Comparison of ENCODE assay signal across 11 mouse cellular contexts in genomic region chr13:98871263-98871662, GRCm38 (mm10). TPM values are rescaled to one million over a fixed set of nuclear protein-coding genes. Genes with fewer than 3 reads are reported as not detected.
DNase-seq lines count a peak whose midpoint lies in the region; ATAC-seq and TF ChIP-seq lines count a peak whose summit lies in the region.
"Had no signal": no experiment of that assay in that cellular context is flagged by ENCODE, and none has a peak within 500 bp of the region (broad histone marks: within the 10 kb centered on the region; RNA-seq: fewer than 3 reads in every experiment).

No protein-coding gene starts in this region.

- 59% methylated on average over 1 of the region's 1 CpGs for WGBS in liver, embryonic 13.5 days (ENCODE audit: insufficient replicate concordance)
- 77% methylated on average over 1 of the region's 1 CpGs for WGBS in kidney, postnatal 0 days

- no peak for DNase-seq in liver, embryonic 13.5 days
- no peak for DNase-seq in liver
- peak; percentile 44 for DNase-seq in R1 (ENCODE audit: low read depth, low spot score)
- DNase-seq in kidney, postnatal 0 days (ENCODE audit: low spot score): no peak
- DNase-seq in left cerebral cortex, postnatal 25 days (ENCODE audit: low spot score in 2 of 2): no peak
- DNase-seq in thymus, postnatal 14 days: no peak
- DNase-seq: cerebellum, adult 8-10 months; heart, postnatal 36 days had no signal

- TF ChIP-seq CTCF in kidney, postnatal 0 days (IDR thresholded peaks at IDR 0.05; ENCODE audit: low read depth): no peak

- H3K27ac ChIP-seq in liver, embryonic 13.5 days: no peak overlapping the region; the same call in 1 of the 2 replicates
- 0 out of 2 replicates have a peak overlapping the region, but pooled peaks have one; percentile 42 for H3K27ac ChIP-seq in kidney, postnatal 0 days
- H3K27ac ChIP-seq: forebrain, embryonic 10.5 days had no signal

- H3K27me3 ChIP-seq in liver, embryonic 13.5 days: no peaks in the 10 kb centered on the region
- no peaks in the 10 kb centered on the region for H3K27me3 ChIP-seq in kidney, postnatal 0 days (ENCODE audit: insufficient read depth, low read length)

- ATAC-seq in liver, embryonic 13.5 days (ENCODE audit: low read depth): peak; percentile 49; the same call in 1 of the 2 replicates
- ATAC-seq in kidney, postnatal 0 days (replicated peaks; ENCODE audit: low FRiP score, low read depth): 0 out of 2 replicates have a peak, but pooled peaks have one; percentile 33
- peak; percentile 82 for ATAC-seq in megakaryocyte-erythroid progenitor cell, adult 5-6 weeks (replicated peaks; ENCODE audit: low FRiP score, low TSS enrichment, poor library complexity, severe bottlenecking)
- ATAC-seq: intestine, postnatal 0 days had no signal

- peaks cover 86% of the 10 kb centered on the region for H3K36me3 ChIP-seq in liver, embryonic 13.5 days
- peaks cover 67% of the 10 kb centered on the region for H3K36me3 ChIP-seq in kidney, postnatal 0 days (ENCODE audit: insufficient read depth, low read length)

- no peak overlapping the region for H3K4me3 ChIP-seq in liver, embryonic 13.5 days (replicated peaks)
- no peak overlapping the region for H3K4me3 ChIP-seq in kidney, postnatal 0 days (replicated peaks; ENCODE audit: low read depth, low read length)
- H3K4me3 ChIP-seq: forebrain, embryonic 10.5 days had no signal

- peaks cover 22% of the 10 kb centered on the region for H3K4me1 ChIP-seq in liver, embryonic 13.5 days (replicated peaks)
- H3K4me1 ChIP-seq in kidney, postnatal 0 days (replicated peaks; ENCODE audit: insufficient read depth, low read length): no peaks in the 10 kb centered on the region
- H3K4me1 ChIP-seq: forebrain, embryonic 10.5 days had no signal

- H3K9me3 ChIP-seq in liver, embryonic 13.5 days (replicated peaks): no peaks in the 10 kb centered on the region
- no peaks in the 10 kb centered on the region for H3K9me3 ChIP-seq in kidney, postnatal 0 days (replicated peaks; ENCODE audit: low read length)
- H3K9me3 ChIP-seq: forebrain, embryonic 10.5 days had no signal

- H3K4me2 ChIP-seq in liver, embryonic 13.5 days: no peak overlapping the region
- H3K4me2 ChIP-seq in kidney, postnatal 0 days (ENCODE audit: low read length): no peak overlapping the region

- intact Hi-C loops in left cerebral cortex, postnatal 25 days (cut with DNase I): no loop called here

- H3K9ac ChIP-seq in liver, embryonic 13.5 days: no peak overlapping the region
- no peak overlapping the region for H3K9ac ChIP-seq in kidney, postnatal 0 days (ENCODE audit: low read depth, low read length)

RNA-seq across cellular contexts. Expression of gene Tnpo1, which starts 54.9 kb away (rescaled TPM):
- polyA plus RNA-seq in liver, embryonic 13.5 days (2015; fragmentation: Nextera tagmentation; extraction: Ambion mirVana): 26.5 and 31.4 TPM in 2 replicates
- 37.8 and 39.0 TPM in 2 replicates for polyA plus RNA-seq in kidney, postnatal 0 days (2015; fragmentation: Nextera tagmentation; extraction: Ambion mirVana)
- total RNA-seq in megakaryocyte-erythroid progenitor cell, adult 5-6 weeks (2014; fragmentation: Nextera tagmentation): 87.0 and 108 TPM in 2 replicates
- 117 and 119 TPM in 2 replicates for total RNA-seq in megakaryocyte-erythroid progenitor cell, adult 5-6 weeks (2017)
- 10 to 100 TPM; 52.9 to 69.1 TPM for total RNA-seq in left cerebral cortex, postnatal 25 days (2021)

RNA-seq across cellular contexts. Expression of gene Fcho2, which starts 56.0 kb away (rescaled TPM):
- 20.6 and 28.5 TPM in 2 replicates for polyA plus RNA-seq in liver, embryonic 13.5 days (2015; fragmentation: Nextera tagmentation; extraction: Ambion mirVana)
- 33.0 and 33.5 TPM in 2 replicates for polyA plus RNA-seq in kidney, postnatal 0 days (2015; fragmentation: Nextera tagmentation; extraction: Ambion mirVana)
- 42.2 and 43.0 TPM in 2 replicates for total RNA-seq in megakaryocyte-erythroid progenitor cell, adult 5-6 weeks (2014; fragmentation: Nextera tagmentation)
- 14.7 and 18.3 TPM in 2 replicates for total RNA-seq in megakaryocyte-erythroid progenitor cell, adult 5-6 weeks (2017)
- 10 to 100 TPM; 36.8 to 43.1 TPM for total RNA-seq in left cerebral cortex, postnatal 25 days (2021)
